Mouse (Mus musculus): Measurements from ENCODE around the gene Ifitm5. TPM values are rescaled to one million over a fixed set of nuclear protein-coding genes. Genes with fewer than 3 reads are reported as not detected.

Gene Ifitm5
- polyA plus RNA-seq, 1 experiment from 2014 or later: 1.6 TPM

DNA sequence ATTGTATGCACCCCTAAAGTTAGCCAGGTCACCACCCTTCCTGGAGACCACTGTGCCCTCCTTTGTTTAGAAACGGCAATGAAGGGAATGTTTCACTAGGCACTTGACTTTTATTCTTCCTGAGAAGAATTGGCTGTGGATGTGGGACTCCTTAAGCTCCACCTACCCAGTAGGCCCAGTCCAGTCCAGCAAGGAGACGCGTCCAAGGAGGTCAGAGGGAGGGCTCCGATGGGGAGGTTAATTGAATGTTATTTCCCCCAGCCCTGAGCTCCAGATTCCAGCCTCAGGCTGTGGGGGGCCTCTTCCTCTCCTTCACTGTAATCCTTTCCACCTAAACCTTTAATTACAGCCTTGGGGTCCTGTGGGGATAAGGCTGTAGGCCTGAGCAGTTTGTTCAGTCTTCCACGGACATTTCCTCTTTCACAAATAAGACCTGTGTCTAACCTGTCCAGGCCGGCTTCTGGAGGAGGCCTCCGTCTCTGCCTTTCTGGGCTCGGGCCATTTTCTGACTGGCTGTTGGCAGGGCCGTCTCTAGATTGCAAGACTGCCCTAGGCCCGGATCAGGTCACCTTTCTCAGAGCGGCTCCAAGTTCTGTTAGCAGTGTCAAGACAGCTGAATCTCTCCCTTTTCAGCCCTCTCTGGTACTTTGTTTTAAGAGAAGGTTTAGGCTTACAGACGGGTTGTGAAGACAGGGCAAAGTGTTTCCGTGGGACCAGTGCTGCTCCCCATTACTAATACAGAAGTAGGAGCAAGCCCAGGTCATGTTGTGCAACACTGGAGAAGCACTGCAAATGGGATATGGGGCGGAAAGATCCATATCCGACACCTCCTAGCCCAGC lies 47.8 kb downstream of the Ifitm5 start:
- Histone ChIP-seq H3K36me3 (ENCODE audit: control insufficient read depth, insufficient read depth) (peaks cover 15% of the 10 kb centered on the region), H3K4me3 (ENCODE audit: low read length) (no peak overlapping the region), H3K9ac (ENCODE audit: low read length) (no peak overlapping the region), H3K9me3 (replicated peaks; ENCODE audit: control insufficient read depth, low read length) (no peaks in the 10 kb centered on the region), H3K4me2 (ENCODE audit: low read depth, low read length) (no peak overlapping the region), H3K27me3 (ENCODE audit: control insufficient read depth, insufficient read depth, low read length) (no peaks in the 10 kb centered on the region), H3K4me1 (ENCODE audit: control insufficient read depth, insufficient read depth, low read length) (peaks cover 13% of the 10 kb centered on the region), H3K27ac (ENCODE audit: low read length) (no peak overlapping the region)
- WGBS: 82% methylated on average over 15 of the region's 15 CpGs
- no peak for ATAC-seq (replicated peaks; ENCODE audit: extremely low read depth, insufficient read depth, low FRiP score)

- H3K27me3 ChIP-seq (ENCODE audit: control insufficient read depth, insufficient read depth, low read length): no peaks in the 10 kb centered on the region
- peaks cover 17% of the 10 kb centered on the region for H3K36me3 ChIP-seq (ENCODE audit: control insufficient read depth, insufficient read depth)
- H3K9ac ChIP-seq (ENCODE audit: low read length): peak within 1 kb of the TSS; percentile 74
- no peaks in the 10 kb centered on the region for H3K9me3 ChIP-seq (replicated peaks; ENCODE audit: control insufficient read depth, low read length)
- peak within 1 kb of the TSS; percentile 68 for H3K4me2 ChIP-seq (ENCODE audit: low read depth, low read length)
- 27% methylated on average over 10 of the region's 10 CpGs for WGBS
- peaks cover 13% of the 10 kb centered on the region for H3K4me1 ChIP-seq (ENCODE audit: control insufficient read depth, insufficient read depth, low read length)
- peak within 1 kb of the TSS; percentile 49 for H3K4me3 ChIP-seq (ENCODE audit: low read length)
- peak within 1 kb of the TSS; percentile 87 for H3K27ac ChIP-seq (ENCODE audit: low read length)
- ATAC-seq (replicated peaks; ENCODE audit: extremely low read depth, insufficient read depth, low FRiP score): peak; percentile 82
These were observed 49.9 kb downstream of the Ifitm5 start, which contains the start of gene Cox8b for GRCm38 (mm10) chr7:140900220-140900619. Cox8b (minus strand) TSS chr7:140900446.

- Histone ChIP-seq H3K27me3 (ENCODE audit: control insufficient read depth, insufficient read depth, low read length) (no peaks in the 10 kb centered on the region), H3K9ac (ENCODE audit: low read length) (peak overlapping the region; percentile 74), H3K27ac (ENCODE audit: low read length) (peak overlapping the region; percentile 87), H3K4me3 (ENCODE audit: low read length) (peak overlapping the region; percentile 49), H3K4me1 (ENCODE audit: control insufficient read depth, insufficient read depth, low read length) (peaks cover 13% of the 10 kb centered on the region), H3K36me3 (ENCODE audit: control insufficient read depth, insufficient read depth) (peaks cover 23% of the 10 kb centered on the region), H3K4me2 (ENCODE audit: low read depth, low read length) (peak overlapping the region; percentile 68), H3K9me3 (replicated peaks; ENCODE audit: control insufficient read depth, low read length) (no peaks in the 10 kb centered on the region)
- WGBS: 74% methylated on average over 3 of the region's 3 CpGs
- ATAC-seq (replicated peaks; ENCODE audit: extremely low read depth, insufficient read depth, low FRiP score): no peak
These were observed 51.0 kb downstream of the Ifitm5 start for GRCm38 (mm10) chr7:140899121-140899520.

Other genes starting within 250 kb of the Ifitm5 start
- gene Cyp2e1, start 186.6 kb downstream of the Ifitm5 start, polyA plus RNA-seq (2015; fragmentation: Nextera tagmentation; extraction: Ambion mirVana): not detected in 2 replicates
- gene Syce1, start 162.4 kb downstream of the Ifitm5 start, polyA plus RNA-seq (2015; fragmentation: Nextera tagmentation; extraction: Ambion mirVana): 0.14 and 0.34 TPM in 2 replicates
- gene Zfp941, start 128.1 kb downstream of the Ifitm5 start, polyA plus RNA-seq (2015; fragmentation: Nextera tagmentation; extraction: Ambion mirVana): 0.74 and 0.93 TPM in 2 replicates
- 1.0 and 1.1 TPM in 2 replicates for gene Urah, start 115.3 kb downstream of the Ifitm5 start, polyA plus RNA-seq (2015; fragmentation: Nextera tagmentation; extraction: Ambion mirVana)
- gene Scgb1c1, start 104.7 kb downstream of the Ifitm5 start, polyA plus RNA-seq (2015; fragmentation: Nextera tagmentation; extraction: Ambion mirVana): 0.62 and 0.84 TPM in 2 replicates
- gene Odf3, start 102.5 kb downstream of the Ifitm5 start, polyA plus RNA-seq (2015; fragmentation: Nextera tagmentation; extraction: Ambion mirVana): not detected in 2 replicates
- not detected in 2 replicates for gene Gm45785, start 94.0 kb downstream of the Ifitm5 start, polyA plus RNA-seq (2015; fragmentation: Nextera tagmentation; extraction: Ambion mirVana)
- 43.7 and 50.4 TPM in 2 replicates for gene Ric8a, start 93.3 kb downstream of the Ifitm5 start, polyA plus RNA-seq (2015; fragmentation: Nextera tagmentation; extraction: Ambion mirVana)
- gene Bet1l, start 92.7 kb downstream of the Ifitm5 start, polyA plus RNA-seq (2015; fragmentation: Nextera tagmentation; extraction: Ambion mirVana): 31.6 and 39.5 TPM in 2 replicates
- gene Psmd13, start 68.3 kb downstream of the Ifitm5 start, polyA plus RNA-seq (2015; fragmentation: Nextera tagmentation; extraction: Ambion mirVana): 181 and 189 TPM in 2 replicates
- 65.4 and 71.2 TPM in 2 replicates for gene Sirt3, start 68.0 kb downstream of the Ifitm5 start, polyA plus RNA-seq (2015; fragmentation: Nextera tagmentation; extraction: Ambion mirVana)
- 467 and 515 TPM in 2 replicates for gene Cox8b, start 49.8 kb downstream of the Ifitm5 start, polyA plus RNA-seq (2015; fragmentation: Nextera tagmentation; extraction: Ambion mirVana)
- 0.82 and 1.6 TPM in 2 replicates for gene Nlrp6, start 29.4 kb downstream of the Ifitm5 start, polyA plus RNA-seq (2015; fragmentation: Nextera tagmentation; extraction: Ambion mirVana)
- gene Pgghg, start 8.9 kb downstream of the Ifitm5 start, polyA plus RNA-seq (2015; fragmentation: Nextera tagmentation; extraction: Ambion mirVana): 12.2 and 12.4 TPM in 2 replicates
- 0.66 TPM in 1 of 2 replicates, not detected in the other for gene Gm45717, start 5.6 kb upstream of the Ifitm5 start, polyA plus RNA-seq (2015; fragmentation: Nextera tagmentation; extraction: Ambion mirVana)
- 525 and 571 TPM in 2 replicates for gene Ifitm2, start 5.7 kb upstream of the Ifitm5 start, polyA plus RNA-seq (2015; fragmentation: Nextera tagmentation; extraction: Ambion mirVana)
- 24.0 and 34.8 TPM in 2 replicates for gene Ifitm1, start 16.9 kb upstream of the Ifitm5 start, polyA plus RNA-seq (2015; fragmentation: Nextera tagmentation; extraction: Ambion mirVana)
- gene Ifitm3, start 60.5 kb upstream of the Ifitm5 start, polyA plus RNA-seq (2015; fragmentation: Nextera tagmentation; extraction: Ambion mirVana): 157 and 218 TPM in 2 replicates
- gene Ifitm6, start 67.6 kb upstream of the Ifitm5 start, polyA plus RNA-seq (2015; fragmentation: Nextera tagmentation; extraction: Ambion mirVana): 1.0 and 1.3 TPM in 2 replicates
- not detected in 2 replicates for gene Gm17387, start 78.8 kb upstream of the Ifitm5 start, polyA plus RNA-seq (2015; fragmentation: Nextera tagmentation; extraction: Ambion mirVana)
- gene B4galnt4, start 110.8 kb upstream of the Ifitm5 start, polyA plus RNA-seq (2015; fragmentation: Nextera tagmentation; extraction: Ambion mirVana): 0.54 and 0.97 TPM in 2 replicates
- gene Pkp3, start 127.9 kb upstream of the Ifitm5 start, polyA plus RNA-seq (2015; fragmentation: Nextera tagmentation; extraction: Ambion mirVana): 4.1 and 5.2 TPM in 2 replicates
- 7.4 and 8.5 TPM in 2 replicates for gene Sigirr, start 150.3 kb upstream of the Ifitm5 start, polyA plus RNA-seq (2015; fragmentation: Nextera tagmentation; extraction: Ambion mirVana)
- 0.49 and 1.00 TPM in 2 replicates for gene Ano9, start 167.5 kb upstream of the Ifitm5 start, polyA plus RNA-seq (2015; fragmentation: Nextera tagmentation; extraction: Ambion mirVana)
- gene Ptdss2, start 172.1 kb upstream of the Ifitm5 start, polyA plus RNA-seq (2015; fragmentation: Nextera tagmentation; extraction: Ambion mirVana): 56.1 and 63.9 TPM in 2 replicates
- gene Rnh1, start 222.6 kb upstream of the Ifitm5 start, polyA plus RNA-seq (2015; fragmentation: Nextera tagmentation; extraction: Ambion mirVana): 96.9 and 111 TPM in 2 replicates
- gene Hras, start 243.7 kb upstream of the Ifitm5 start, polyA plus RNA-seq (2015; fragmentation: Nextera tagmentation; extraction: Ambion mirVana): 59.5 and 92.1 TPM in 2 replicates
- gene Lrrc56, start 243.9 kb upstream of the Ifitm5 start, polyA plus RNA-seq (2015; fragmentation: Nextera tagmentation; extraction: Ambion mirVana): 3.0 and 4.1 TPM in 2 replicates

Data from heart, embryonic 16.5 days (tissue).